Mouse (Mus musculus) layer of hippocampus, postnatal 36 days (tissue): Measurements from ENCODE around the gene Aff3. TPM values are rescaled to one million over a fixed set of nuclear protein-coding genes. Genes with fewer than 3 reads are reported as not detected.

Experiments
- DNase-seq, 2 experiments: peaks; one replicate each; pipeline ENCODE4 v3.0.0; 2022
- total RNA-seq, 2 experiments: library from RNA; stranded (reverse); gene quantifications; 2 replicates each; pipeline ENCODE4 v1.2.3; 2021

Gene Aff3
- total RNA-seq, 2 experiments from 2014 or later: 99.4 to 119 TPM

GRCm38 (mm10) chr1:38261076-38261475 lies 403.7 kb downstream of the Aff3 start:
- no peak for DNase-seq

- DNase-seq: no peak
Measured at GRCm38 (mm10) chr1:38259541-38260338, 405.0 kb downstream of the Aff3 start.

DNA sequence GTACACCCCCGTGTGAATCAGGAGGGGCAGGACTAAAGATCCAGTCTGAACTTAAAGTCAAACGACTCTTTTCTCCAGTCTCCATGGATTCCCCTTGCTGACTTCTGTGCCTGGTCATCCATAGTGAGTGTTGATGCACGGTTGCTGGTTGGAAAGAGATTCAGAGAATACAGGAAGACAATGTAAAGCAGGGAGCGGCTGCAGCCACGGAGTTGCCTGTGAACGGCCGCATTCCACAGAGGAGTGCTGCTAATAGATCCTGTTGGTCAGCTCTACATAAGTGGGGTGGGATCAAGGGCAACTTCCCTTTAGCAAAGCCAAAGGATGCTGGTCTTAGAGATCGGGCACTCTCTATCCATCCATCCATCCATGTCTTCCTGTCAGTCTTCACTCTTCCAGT lies 410.3 kb downstream of the Aff3 start:
- DNase-seq: no peak

DNA sequence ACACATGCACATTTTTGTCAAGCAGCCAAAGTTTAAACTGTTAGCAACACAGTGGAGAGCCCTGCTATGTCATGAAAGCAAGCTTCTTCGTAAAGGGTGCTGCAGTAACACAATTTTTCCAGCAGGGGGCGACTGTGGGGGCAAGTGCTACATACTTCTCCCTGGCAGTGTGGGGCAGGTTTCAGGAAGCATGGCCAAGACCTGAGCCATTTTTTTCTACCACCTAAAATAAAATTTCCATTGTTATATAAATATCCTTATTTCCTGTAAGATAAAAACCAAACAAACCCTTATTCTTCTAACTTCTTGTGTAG lies 412.0 kb downstream of the Aff3 start:
- no peak for DNase-seq

GRCm38 (mm10) chr1:38252031-38252765 lies 412.6 kb downstream of the Aff3 start:
- no peak for DNase-seq

- DNase-seq: no peak
Measured at GRCm38 (mm10) chr1:38251448-38251847, 413.3 kb downstream of the Aff3 start.

GRCm38 (mm10) chr1:38250246-38250645 lies 414.5 kb downstream of the Aff3 start:
- no peak for DNase-seq

DNA sequence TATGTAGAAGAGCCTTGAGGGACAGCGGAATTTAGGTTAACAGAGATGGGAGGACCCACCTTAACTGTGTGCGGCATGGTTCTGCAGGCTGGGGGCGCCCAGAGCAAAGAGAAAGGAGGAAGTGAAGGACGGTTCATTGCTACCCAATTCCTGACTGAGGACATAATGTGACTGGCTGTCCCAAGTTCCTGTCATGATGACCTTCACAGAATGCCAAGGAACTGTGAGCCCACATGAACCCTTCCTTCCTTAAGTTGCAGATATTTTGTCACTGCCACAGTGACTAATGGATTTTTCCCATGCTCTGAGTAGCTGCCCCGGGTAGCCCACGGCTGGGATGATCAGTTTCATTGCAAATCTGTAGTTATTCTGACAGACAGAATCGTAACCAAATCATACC lies 415.2 kb downstream of the Aff3 start:
- no peak for DNase-seq

DNA sequence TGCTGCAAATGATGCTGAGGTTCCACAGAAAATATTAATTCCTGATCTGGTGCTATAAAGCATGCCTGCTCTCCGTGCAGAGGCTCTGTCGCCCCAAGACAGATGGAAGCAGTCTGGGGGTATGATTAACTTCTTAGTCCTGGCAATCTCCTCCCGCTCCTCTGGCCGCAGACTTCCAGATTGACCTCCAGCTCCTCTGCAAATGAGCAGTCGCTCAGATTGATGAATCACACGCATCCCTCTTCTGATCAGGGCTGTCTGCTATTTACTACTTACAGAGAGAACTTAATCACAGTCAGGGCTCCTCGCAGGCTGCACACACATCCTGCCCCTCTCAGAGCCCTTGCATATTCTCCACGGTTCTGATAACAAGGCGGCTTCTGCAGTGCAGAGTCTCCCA lies 416.7 kb downstream of the Aff3 start:
- DNase-seq: no peak

GRCm38 (mm10) chr1:38242559-38242958 lies 422.2 kb downstream of the Aff3 start:
- no peak for DNase-seq

DNA sequence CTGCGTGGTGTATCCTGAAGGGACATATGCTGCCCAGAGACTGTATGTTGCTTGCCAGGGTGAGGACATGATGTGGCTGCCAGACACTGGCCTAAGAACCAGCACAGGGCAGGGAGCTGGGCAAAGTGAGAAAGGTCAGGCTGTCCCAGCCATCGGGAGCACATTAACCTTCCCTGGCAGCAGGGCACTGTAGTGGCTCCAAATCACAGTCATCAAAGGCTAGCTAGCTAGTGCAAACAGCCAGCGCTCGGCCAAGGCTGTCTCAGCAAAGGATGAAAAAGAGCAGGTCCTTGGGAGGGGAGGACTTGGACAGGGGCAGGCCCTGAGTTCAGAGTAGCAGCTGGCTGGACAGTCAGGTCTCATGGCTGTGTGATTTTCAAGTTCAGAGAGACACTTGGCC lies 423.0 kb downstream of the Aff3 start:
- no peak for DNase-seq

DNA sequence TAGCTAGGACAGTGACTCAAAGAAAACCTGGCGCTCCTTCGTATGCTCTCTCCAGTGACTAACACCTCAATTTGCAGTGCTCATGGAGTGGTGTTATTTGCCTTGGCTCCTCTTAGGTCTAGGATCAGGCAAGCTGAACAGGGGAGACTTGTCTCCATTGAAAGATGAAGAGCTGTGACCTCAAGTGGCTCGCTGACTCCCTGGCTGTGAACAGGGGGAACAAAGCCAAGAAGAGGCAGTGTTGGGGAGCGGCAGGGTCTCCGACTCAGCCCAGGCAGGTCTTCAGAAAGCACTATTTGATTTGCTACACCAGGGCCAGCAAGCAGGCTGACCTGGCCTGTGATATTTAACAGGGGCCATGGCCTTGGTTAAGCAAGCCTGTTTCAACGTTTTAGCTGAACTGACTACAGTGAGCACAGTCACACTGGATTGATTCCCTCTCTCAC lies 423.5 kb downstream of the Aff3 start:
- no peak for DNase-seq

- DNase-seq: no peak
Measured at GRCm38 (mm10) chr1:38240438-38241220, 424.1 kb downstream of the Aff3 start.

DNA sequence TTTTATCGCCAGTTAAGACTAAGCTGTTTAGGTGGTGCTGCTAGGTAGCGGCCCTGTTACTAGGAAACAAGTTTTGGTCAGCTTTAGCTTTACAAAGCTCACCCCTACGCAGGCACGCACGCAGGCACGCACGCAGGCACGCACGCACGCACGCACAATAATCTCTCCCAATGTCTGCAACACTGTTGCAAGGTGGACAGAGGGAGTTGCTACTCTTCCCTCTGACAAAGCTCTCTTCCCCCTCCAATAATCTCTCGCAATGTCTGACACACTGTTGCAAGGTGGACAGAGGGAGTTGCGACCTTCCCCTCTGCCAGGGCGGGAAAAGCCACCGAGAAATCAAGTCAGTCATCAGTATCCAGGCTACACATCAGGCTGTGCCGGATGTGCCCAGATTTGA lies 425.2 kb downstream of the Aff3 start:
- no peak for DNase-seq

GRCm38 (mm10) chr1:38237831-38238230 lies 426.9 kb downstream of the Aff3 start:
- no peak for DNase-seq

- no peak for DNase-seq
Measured at GRCm38 (mm10) chr1:38237027-38237787, 427.5 kb downstream of the Aff3 start.

- DNase-seq: no peak
Measured at GRCm38 (mm10) chr1:38233121-38233520, 431.6 kb downstream of the Aff3 start.

- DNase-seq: no peak
Measured at GRCm38 (mm10) chr1:38230041-38230440, 434.7 kb downstream of the Aff3 start.

DNA sequence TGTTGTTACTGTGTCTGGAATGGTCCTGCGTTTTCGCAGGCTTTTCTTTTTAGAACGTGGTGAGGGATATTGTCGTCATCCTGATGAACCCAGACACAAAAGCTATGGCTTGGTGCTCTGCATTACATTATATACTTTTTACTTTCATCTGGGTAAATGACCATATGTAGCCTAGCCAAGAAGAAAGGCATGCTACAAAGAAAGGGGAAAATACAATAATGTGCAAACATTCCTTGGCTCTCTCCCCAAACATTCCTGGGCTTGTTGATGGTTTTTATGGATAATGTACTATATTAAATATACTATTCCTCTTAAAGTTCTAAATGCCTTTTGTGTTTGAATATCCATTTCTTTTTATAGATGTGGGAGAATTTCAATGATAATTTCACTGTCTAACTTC lies 435.9 kb downstream of the Aff3 start:
- no peak for DNase-seq

GRCm38 (mm10) chr1:38225166-38225565 lies 439.6 kb downstream of the Aff3 start:
- no peak for DNase-seq

DNA sequence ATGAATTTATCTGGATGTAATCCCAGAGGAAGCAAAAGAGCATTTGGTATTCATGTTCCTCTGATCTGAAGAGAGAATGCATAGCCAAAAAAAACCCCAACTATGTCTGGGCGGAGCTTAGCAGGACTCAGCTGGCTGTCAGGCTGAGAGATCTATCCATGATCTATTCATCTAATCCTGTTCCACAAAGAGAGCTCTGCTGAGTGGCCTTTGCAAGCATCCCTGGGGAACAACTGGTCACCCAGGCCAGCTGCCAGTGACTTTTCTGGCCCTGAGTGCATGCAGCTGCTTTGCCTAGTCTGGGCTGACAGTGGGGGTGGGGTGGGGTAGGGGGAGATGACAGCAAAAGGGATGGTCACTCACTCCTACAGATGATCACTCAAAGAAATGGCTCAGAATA lies 442.6 kb downstream of the Aff3 start:
- DNase-seq: no peak

DNA sequence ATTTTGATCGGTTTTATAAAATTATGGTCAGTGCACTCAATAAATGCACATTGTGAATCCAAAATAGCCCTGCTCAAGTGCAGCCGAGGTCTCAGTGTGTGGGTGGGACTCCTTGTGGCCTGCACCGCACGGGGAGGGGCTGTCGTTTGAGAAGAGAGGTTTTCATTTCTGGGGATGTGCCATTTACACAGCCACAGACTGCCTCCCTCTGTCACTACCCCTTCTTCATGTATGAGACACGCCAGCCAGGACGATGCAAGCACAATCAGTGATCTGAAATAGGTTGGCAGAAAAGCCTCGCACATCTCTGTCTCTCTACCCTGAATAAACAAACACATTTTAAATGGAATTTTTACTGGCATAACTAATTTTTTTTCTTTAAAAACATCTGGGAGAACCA lies 443.3 kb downstream of the Aff3 start:
- no peak for DNase-seq
